Mouse (Mus musculus) embryonic fibroblast, embryonic 13.5 days (primary cell): ENCODE results near the gene Mybphl.

Experiments used
- CTCF ChIP-seq: IDR thresholded peaks from 2 replicates; pipeline ENCODE4 v1.5.1; 2011; ENCODE audit warnings: mild to moderate bottlenecking, control low read depth, low read length, moderate library complexity, borderline replicate concordance; ENCODE audit not compliant: insufficient read depth
- POLR2A ChIP-seq: IDR thresholded peaks from 2 replicates; pipeline ENCODE4 v1.6.1; 2011; ENCODE audit warnings: low read depth, mild to moderate bottlenecking, control low read depth, low read length, moderate library complexity

DNA sequence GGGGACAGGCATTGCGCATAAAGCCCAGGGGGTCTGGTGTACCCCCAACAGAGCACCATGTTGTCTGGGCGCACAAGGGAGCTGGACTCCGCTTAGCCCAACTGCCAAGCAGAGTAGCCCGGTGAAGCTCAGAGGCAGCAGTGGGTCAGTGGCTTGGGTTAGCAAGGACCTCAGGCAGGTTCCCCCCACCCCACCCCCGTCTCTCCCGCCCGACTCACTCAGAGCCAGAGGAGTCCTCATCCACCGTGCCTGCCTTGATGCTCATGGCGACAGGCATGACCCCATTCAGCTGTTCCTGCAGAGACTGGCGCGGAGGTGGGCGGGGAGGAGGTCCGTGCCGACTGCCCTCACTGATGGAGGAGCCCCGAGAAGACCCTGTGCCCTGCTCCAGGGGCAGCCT lies 28.1 kb downstream of the Mybphl start:
- no peak for TF ChIP-seq POLR2A
- no peak for TF ChIP-seq CTCF
